Mouse (Mus musculus): ENCODE measurements around the gene Lhx4. TPM values are rescaled to one million over a fixed set of nuclear protein-coding genes. Genes with fewer than 3 reads are reported as not detected.

Gene Lhx4
- polyA plus RNA-seq, 1 experiment from 2014 or later = 5.0 TPM

DNA sequence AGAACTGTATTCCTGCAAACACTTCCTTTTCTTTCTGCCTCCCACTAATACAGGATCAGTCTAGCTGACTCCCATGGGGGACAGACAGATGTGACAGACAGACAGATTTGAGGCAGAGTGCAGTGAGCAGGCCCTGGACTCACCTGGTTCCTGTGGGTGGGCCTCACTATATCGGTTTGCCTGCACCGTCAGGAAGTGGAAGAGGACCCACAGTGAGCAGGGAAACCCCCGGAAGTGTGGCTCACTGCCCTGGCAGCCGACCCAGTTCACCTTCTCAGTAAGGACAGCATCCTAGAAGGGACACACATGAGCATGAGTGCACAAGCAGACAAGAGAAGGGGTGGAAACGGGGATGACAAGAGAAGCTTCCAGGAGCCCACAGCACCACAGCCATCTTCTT is 30.9 kb upstream of the Lhx4 start:
- 78% methylated on average over 5 of the region's 5 CpGs for WGBS
- Histone ChIP-seq H3K9ac (replicated peaks) (no peak overlapping the region), H3K9me3 (replicated peaks) (no peaks in the 10 kb centered on the region), H3K4me2 (no peak overlapping the region), H3K27ac (replicated peaks) (no peak overlapping the region), H3K27me3 (replicated peaks) (peaks cover 20% of the 10 kb centered on the region), H3K4me1 (peaks cover 5% of the 10 kb centered on the region), H3K4me3 (replicated peaks) (no peak overlapping the region), H3K36me3 (peaks cover 36% of the 10 kb centered on the region)
- no peak for ATAC-seq (ENCODE audit: low FRiP score)

GRCm38 (mm10) chr1:155777641-155778625 is 26.4 kb upstream of the Lhx4 start:
- Histone ChIP-seq H3K36me3 (peaks cover 20% of the 10 kb centered on the region), H3K4me3 (replicated peaks) (no peak overlapping the region), H3K9me3 (replicated peaks) (no peaks in the 10 kb centered on the region), H3K27ac (replicated peaks) (no peak overlapping the region), H3K4me2 (no peak overlapping the region), H3K27me3 (replicated peaks) (peaks cover 6% of the 10 kb centered on the region), H3K4me1 (no peaks in the 10 kb centered on the region), H3K9ac (replicated peaks) (no peak overlapping the region)
- 72% methylated on average over 14 of the region's 14 CpGs for WGBS
- ATAC-seq (ENCODE audit: low FRiP score) = no peak

GRCm38 (mm10) chr1:155759167-155759566 is 7.7 kb upstream of the Lhx4 start:
- Histone ChIP-seq H3K4me3 (replicated peaks) (no peak overlapping the region), H3K9ac (replicated peaks) (no peak overlapping the region), H3K27me3 (replicated peaks) (peaks cover 39% of the 10 kb centered on the region), H3K27ac (replicated peaks) (no peak overlapping the region), H3K9me3 (replicated peaks) (no peaks in the 10 kb centered on the region), H3K36me3 (no peaks in the 10 kb centered on the region), H3K4me2 (no peak overlapping the region), H3K4me1 (no peaks in the 10 kb centered on the region)
- ATAC-seq (ENCODE audit: low FRiP score) = peak; percentile 66
- 28% methylated on average over 12 of the region's 12 CpGs for WGBS

DNA sequence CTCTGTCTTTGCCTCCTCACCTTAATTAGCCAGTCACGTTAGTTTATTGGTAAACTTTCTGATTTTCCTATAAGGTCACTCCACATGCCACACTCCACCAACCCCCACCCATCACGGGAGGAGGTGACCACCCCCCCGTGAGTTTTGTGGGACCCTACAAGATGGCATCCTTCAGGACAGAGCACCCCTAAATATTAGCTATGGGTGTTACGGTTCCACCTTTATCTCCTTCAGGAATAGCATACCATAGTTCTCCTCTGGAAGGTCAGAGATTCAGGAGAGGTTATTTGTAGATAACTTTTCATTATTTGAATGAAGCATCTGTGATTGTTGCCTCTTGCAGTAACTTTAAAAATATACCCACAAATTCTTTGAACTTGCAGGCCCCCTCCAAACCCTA is 7.2 kb upstream of the Lhx4 start:
- Histone ChIP-seq H3K27ac (replicated peaks) (no peak overlapping the region), H3K4me1 (no peaks in the 10 kb centered on the region), H3K27me3 (replicated peaks) (peaks cover 43% of the 10 kb centered on the region), H3K36me3 (no peaks in the 10 kb centered on the region), H3K9me3 (replicated peaks) (no peaks in the 10 kb centered on the region), H3K4me3 (replicated peaks) (no peak overlapping the region), H3K4me2 (no peak overlapping the region), H3K9ac (replicated peaks) (no peak overlapping the region)
- 73% methylated on average over 4 of the region's 4 CpGs for WGBS
- no peak for ATAC-seq (ENCODE audit: low FRiP score)

GRCm38 (mm10) chr1:155757621-155758020 is 6.1 kb upstream of the Lhx4 start:
- H3K36me3 ChIP-seq = no peaks in the 10 kb centered on the region
- H3K4me2 ChIP-seq = no peak overlapping the region
- H3K4me3 ChIP-seq (replicated peaks) = no peak overlapping the region
- no peaks in the 10 kb centered on the region for H3K9me3 ChIP-seq (replicated peaks)
- H3K9ac ChIP-seq (replicated peaks) = no peak overlapping the region
- WGBS = 57% methylated on average over 7 of the region's 7 CpGs
- H3K27ac ChIP-seq (replicated peaks) = no peak overlapping the region
- no peak for ATAC-seq (ENCODE audit: low FRiP score)
- no peaks in the 10 kb centered on the region for H3K4me1 ChIP-seq
- peaks cover 54% of the 10 kb centered on the region for H3K27me3 ChIP-seq (replicated peaks)

DNA sequence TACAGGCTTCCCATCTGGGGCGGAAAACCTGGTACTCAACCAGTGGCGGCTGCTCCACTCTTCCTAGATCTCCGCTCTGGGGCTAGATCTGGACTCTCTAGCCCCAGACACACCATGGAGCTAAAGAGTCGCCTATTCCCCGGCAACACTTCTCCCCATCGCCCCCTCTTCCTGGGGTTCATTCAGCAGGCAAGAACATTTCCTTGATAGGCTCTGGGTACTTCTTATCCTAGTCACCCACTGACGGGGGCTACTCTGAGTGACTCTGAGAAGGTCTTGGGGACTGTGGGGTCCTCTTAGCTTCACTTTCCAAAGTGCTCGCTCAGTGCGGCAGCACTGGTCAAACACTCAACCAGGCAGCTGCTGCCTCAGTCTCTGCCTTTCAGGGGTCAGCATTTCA is 1.9 kb upstream of the Lhx4 start:
- H3K4me1 ChIP-seq = no peaks in the 10 kb centered on the region
- H3K9me3 ChIP-seq (replicated peaks) = no peaks in the 10 kb centered on the region
- no peak overlapping the region for H3K4me2 ChIP-seq
- H3K4me3 ChIP-seq (replicated peaks) = no peak overlapping the region
- WGBS = 76% methylated on average over 9 of the region's 9 CpGs
- no peak overlapping the region for H3K27ac ChIP-seq (replicated peaks)
- no peak for ATAC-seq (ENCODE audit: low FRiP score)
- H3K27me3 ChIP-seq (replicated peaks) = peaks cover 64% of the 10 kb centered on the region
- no peak overlapping the region for H3K9ac ChIP-seq (replicated peaks)
- no peaks in the 10 kb centered on the region for H3K36me3 ChIP-seq

GRCm38 (mm10) chr1:155750517-155751178 is 836 bp downstream of the Lhx4 start:
- no peaks in the 10 kb centered on the region for H3K36me3 ChIP-seq
- 8% methylated on average over 11 of the region's 11 CpGs for WGBS
- no peak overlapping the region for H3K9ac ChIP-seq (replicated peaks)
- no peaks in the 10 kb centered on the region for H3K4me1 ChIP-seq
- no peak for ATAC-seq (ENCODE audit: low FRiP score)
- H3K4me3 ChIP-seq (replicated peaks) = no peak overlapping the region
- no peaks in the 10 kb centered on the region for H3K9me3 ChIP-seq (replicated peaks)
- no peak overlapping the region for H3K27ac ChIP-seq (replicated peaks)
- no peak overlapping the region for H3K4me2 ChIP-seq
- peaks cover 91% of the 10 kb centered on the region for H3K27me3 ChIP-seq (replicated peaks)

- Histone ChIP-seq H3K4me2 (no peak overlapping the region), H3K36me3 (no peaks in the 10 kb centered on the region), H3K4me1 (peaks cover 4% of the 10 kb centered on the region), H3K4me3 (replicated peaks) (no peak overlapping the region), H3K27ac (replicated peaks) (no peak overlapping the region), H3K9ac (replicated peaks) (no peak overlapping the region), H3K9me3 (replicated peaks) (no peaks in the 10 kb centered on the region), H3K27me3 (replicated peaks) (peaks cover 91% of the 10 kb centered on the region)
- 80% methylated on average over 5 of the region's 5 CpGs for WGBS
- no peak for ATAC-seq (ENCODE audit: low FRiP score)
Measured at GRCm38 (mm10) chr1:155747911-155748310, 3.6 kb downstream of the Lhx4 start.

GRCm38 (mm10) chr1:155747011-155747410 is 4.5 kb downstream of the Lhx4 start:
- H3K9ac ChIP-seq (replicated peaks) = no peak overlapping the region
- no peak overlapping the region for H3K4me3 ChIP-seq (replicated peaks)
- no peak overlapping the region for H3K27ac ChIP-seq (replicated peaks)
- peaks cover 13% of the 10 kb centered on the region for H3K4me1 ChIP-seq
- no peak for ATAC-seq (ENCODE audit: low FRiP score)
- H3K27me3 ChIP-seq (replicated peaks) = peaks cover 91% of the 10 kb centered on the region
- H3K4me2 ChIP-seq = no peak overlapping the region
- H3K9me3 ChIP-seq (replicated peaks) = no peaks in the 10 kb centered on the region
- WGBS = 2% methylated on average over 8 of the region's 8 CpGs
- no peaks in the 10 kb centered on the region for H3K36me3 ChIP-seq

DNA sequence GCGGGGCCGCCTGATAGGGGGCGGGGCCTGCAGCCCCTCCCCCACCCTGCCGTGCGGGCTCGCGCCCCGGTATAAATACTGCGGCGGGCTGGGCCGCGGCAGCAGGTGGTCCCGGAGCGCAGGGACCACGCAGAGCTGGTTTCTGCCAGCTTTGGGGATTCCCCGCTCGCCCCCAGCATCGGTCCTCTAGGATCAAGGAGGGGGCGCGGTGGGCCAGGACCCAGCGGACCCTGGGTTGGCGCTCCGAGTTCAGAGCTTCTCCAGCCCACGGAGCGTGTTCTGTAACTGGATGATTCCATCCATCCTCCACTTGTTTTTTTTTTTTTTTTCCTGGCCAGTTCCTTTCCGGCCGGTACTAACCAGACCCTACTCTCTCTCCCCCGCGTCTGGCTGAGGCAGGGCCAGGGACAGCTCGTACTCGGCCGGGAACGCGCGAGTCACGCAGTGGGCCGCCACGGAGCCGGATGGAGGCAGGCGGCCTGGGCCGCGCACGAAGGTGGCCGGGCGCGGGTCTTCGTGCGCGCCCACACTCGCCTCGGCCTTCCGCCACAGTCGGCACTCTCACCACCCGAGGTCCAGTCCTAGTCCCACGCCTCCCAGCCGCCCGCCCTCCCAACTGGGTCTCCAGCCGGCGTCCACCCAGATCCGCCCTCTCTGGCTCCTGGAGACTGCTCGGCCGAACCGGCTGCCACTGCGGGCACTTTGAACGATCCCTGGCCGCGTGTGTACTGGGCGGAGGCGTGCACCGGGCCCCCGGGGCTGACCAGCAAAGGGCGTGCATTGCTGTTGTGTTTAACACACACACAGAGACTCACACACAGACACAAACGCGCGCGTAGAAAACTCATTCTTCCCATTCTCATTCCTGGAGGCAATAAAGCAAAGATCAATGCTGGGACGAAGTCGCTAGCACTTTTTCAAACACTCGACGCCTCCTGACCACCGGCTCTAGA is 8.8 kb downstream of the Lhx4 start:
- peak; percentile 25; the same call in 1 of the 2 replicates for ATAC-seq (ENCODE audit: low FRiP score)
- under 1% methylated on average over 72 of the region's 81 CpGs for WGBS
- H3K9ac ChIP-seq (replicated peaks) = peak overlapping the region; percentile 32

GRCm38 (mm10) chr1:155741988-155742387 is 9.5 kb downstream of the Lhx4 start:
- peak overlapping the region; percentile 40 for H3K4me3 ChIP-seq (replicated peaks)
- H3K36me3 ChIP-seq = no peaks in the 10 kb centered on the region
- peaks cover 39% of the 10 kb centered on the region for H3K4me1 ChIP-seq
- peak overlapping the region; percentile 76 for H3K4me2 ChIP-seq
- ATAC-seq (ENCODE audit: low FRiP score) = peak; percentile 57
- no peak overlapping the region for H3K27ac ChIP-seq (replicated peaks)
- peaks cover 88% of the 10 kb centered on the region for H3K27me3 ChIP-seq (replicated peaks)
- H3K9ac ChIP-seq (replicated peaks) = peak overlapping the region; percentile 32
- H3K9me3 ChIP-seq (replicated peaks) = no peaks in the 10 kb centered on the region
- WGBS = 2% methylated on average over 26 of the region's 26 CpGs

More for the DNA sequence above, 8.8 kb downstream of the Lhx4 start:
- no peaks in the 10 kb centered on the region for H3K9me3 ChIP-seq (replicated peaks)
- H3K27me3 ChIP-seq (replicated peaks) = peaks cover 88% of the 10 kb centered on the region
- H3K4me1 ChIP-seq = peaks cover 34% of the 10 kb centered on the region
- peak overlapping the region; percentile 40 for H3K4me3 ChIP-seq (replicated peaks)
- peak overlapping the region; percentile 76 for H3K4me2 ChIP-seq
- H3K27ac ChIP-seq (replicated peaks) = no peak overlapping the region
- no peaks in the 10 kb centered on the region for H3K36me3 ChIP-seq

Measured in neural tube, embryonic 15.5 days (tissue).